Mouse (Mus musculus) cortical plate, adult 2 months (tissue): ENCODE measurements around the gene Hook2.

Experiments used
- CTCF ChIP-seq: fragments of 200-500 bp; IDR thresholded peaks from 2 replicates; pipeline ENCODE4 v1.5.1; 2011; ENCODE audit warnings: mild to moderate bottlenecking, control low read depth, low read length; ENCODE audit not compliant: insufficient read depth; ENCODE audit errors: extremely low read depth
- POLR2A ChIP-seq: fragments of 200-500 bp; IDR thresholded peaks from 2 replicates; pipeline ENCODE4 v1.6.1; 2011; ENCODE audit warnings: mild to moderate bottlenecking, low read length, control low read depth; ENCODE audit not compliant: insufficient read depth; ENCODE audit errors: extremely low read depth

GRCm38 (mm10) chr8:84990836-84991235, 433 bp downstream of the Hook2 start:
- TF ChIP-seq CTCF (no peak), POLR2A (no peak)
